Mouse (Mus musculus): ENCODE data around the gene Chst14. TPM values are rescaled to one million over a fixed set of nuclear protein-coding genes. Genes with fewer than 3 reads are reported as not detected.

Chst14 gene
- polyA plus RNA-seq, 1 experiment from 2014 or later = 13.8 TPM

GRCm38 (mm10) chr2:118899306-118899705 is 27.0 kb upstream of the Chst14 start:
- WGBS = 10% methylated on average over 7 of the region's 7 CpGs
- H3K27ac ChIP-seq = no peak overlapping the region
- H3K4me1 ChIP-seq = peaks cover 82% of the 10 kb centered on the region
- no peaks in the 10 kb centered on the region for H3K36me3 ChIP-seq (replicated peaks)
- H3K9me3 ChIP-seq = no peaks in the 10 kb centered on the region
- peaks cover 86% of the 10 kb centered on the region for H3K27me3 ChIP-seq (ENCODE audit: poor library complexity, severe bottlenecking)
- no peak overlapping the region for H3K4me3 ChIP-seq
- peak; percentile 22 for DNase-seq (ENCODE audit: extremely low spot score, low spot score)

DNA sequence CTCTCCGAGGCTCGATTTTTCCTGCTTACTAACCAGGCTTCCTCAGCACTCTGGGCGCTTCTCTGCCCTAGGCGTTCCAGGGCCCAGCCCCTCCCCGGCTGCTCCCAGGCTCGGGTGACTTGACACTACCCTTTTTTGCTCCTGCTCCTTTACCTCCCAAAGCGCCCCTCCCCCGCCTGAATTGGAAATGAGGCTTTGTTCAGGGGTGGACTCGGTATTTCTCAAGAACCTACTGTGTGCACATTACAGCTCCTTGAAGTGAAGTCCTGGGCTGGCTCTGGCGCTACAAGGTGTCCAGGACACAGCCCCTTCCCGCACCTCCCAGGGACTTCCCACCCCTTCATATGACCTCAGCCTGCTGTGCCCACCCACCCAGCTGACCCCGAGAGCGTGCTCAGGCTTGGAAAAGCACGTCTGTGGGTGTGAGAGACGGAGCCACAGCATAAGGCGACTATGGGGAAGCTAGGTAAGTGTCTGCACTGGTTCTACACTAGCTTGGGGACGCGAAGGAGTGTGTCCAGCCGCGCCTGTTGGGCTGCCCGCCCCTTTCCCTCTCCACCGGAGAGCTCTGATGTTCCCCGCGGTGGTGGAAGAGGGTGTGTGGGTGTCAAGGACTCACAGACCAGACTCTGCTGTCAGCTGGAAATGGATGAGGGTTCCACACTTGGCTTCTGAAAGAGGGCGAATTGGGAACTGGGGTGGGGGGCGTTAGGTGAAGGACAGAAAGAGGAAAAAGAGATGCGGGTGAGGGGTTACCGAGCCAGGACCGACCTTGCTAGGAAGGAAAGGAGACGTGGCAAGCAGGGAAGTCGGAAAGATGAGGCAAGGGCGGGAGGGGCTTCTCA is 26.1 kb upstream of the Chst14 start, which contains the start of gene Bahd1:
Gene Bahd1 (plus strand): TSS at position 397 of the 845 bp plus-strand sequence.
- H3K4me1 ChIP-seq = peaks cover 89% of the 10 kb centered on the region
- no peaks in the 10 kb centered on the region for H3K36me3 ChIP-seq (replicated peaks)
- H3K4me3 ChIP-seq = peak within 1 kb of the TSS; percentile 94
- no peaks in the 10 kb centered on the region for H3K9me3 ChIP-seq
- peaks cover 83% of the 10 kb centered on the region for H3K27me3 ChIP-seq (ENCODE audit: poor library complexity, severe bottlenecking)
- DNase-seq (ENCODE audit: extremely low spot score, low spot score) = peak; percentile 62
- under 1% methylated on average over 32 of the region's 32 CpGs for WGBS
- peak within 1 kb of the TSS; percentile 92 for H3K27ac ChIP-seq

GRCm38 (mm10) chr2:118900826-118901140 is 25.5 kb upstream of the Chst14 start:
- DNase-seq (ENCODE audit: extremely low spot score, low spot score) = no peak
- Histone ChIP-seq H3K36me3 (replicated peaks) (no peaks in the 10 kb centered on the region), H3K9me3 (no peaks in the 10 kb centered on the region), H3K27me3 (ENCODE audit: poor library complexity, severe bottlenecking) (peaks cover 77% of the 10 kb centered on the region), H3K4me3 (peak overlapping the region; percentile 94), H3K27ac (peak overlapping the region; percentile 92), H3K4me1 (peaks cover 95% of the 10 kb centered on the region)
- WGBS = 0% methylated on average over 11 of the region's 11 CpGs

DNA sequence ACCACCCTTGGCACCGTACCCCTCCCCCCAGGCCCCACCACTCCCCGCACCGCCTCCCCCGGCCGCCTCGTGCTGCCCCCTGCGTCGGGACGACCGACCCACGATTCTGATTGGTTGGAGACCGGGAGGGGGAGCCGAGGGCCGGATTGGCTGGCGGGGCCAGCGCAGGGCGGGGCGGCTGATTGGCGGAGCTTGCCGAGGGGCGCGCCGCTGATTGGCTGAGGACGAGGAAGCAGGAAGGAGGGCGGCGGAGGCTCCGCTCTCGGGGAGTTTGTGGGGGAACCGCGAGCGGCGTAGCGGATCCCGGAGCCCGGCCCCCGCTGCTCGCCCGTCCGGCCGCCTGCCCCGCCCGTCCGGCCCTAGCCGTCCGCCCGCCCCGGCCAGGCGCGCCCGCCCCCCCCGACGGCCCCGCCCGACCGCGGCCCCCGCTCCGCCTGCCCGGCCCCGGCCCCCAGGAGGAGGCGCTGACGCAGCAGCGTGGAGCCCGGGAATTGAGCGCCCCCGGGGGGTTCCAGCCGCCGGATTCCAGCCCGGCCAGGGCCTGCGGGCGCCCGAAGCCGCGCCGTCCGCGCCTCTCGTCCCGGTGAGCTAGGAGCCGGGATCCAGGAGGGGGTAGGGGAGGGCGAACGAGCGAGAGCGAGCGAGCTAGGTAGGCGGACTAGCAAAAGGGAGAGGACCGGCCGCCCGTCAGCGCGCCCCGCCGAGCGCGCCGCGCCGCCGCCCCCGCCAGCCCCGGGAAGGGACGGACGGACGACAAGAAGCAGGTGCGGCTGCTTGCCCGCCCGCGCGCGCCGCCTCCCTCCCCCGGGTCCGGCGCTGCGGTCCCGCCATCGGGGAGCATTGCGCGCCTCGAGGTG is 24.9 kb upstream of the Chst14 start:
- Histone ChIP-seq H3K9me3 (no peaks in the 10 kb centered on the region), H3K27ac (peak overlapping the region; percentile 92), H3K36me3 (replicated peaks) (no peaks in the 10 kb centered on the region), H3K4me3 (peak overlapping the region; percentile 94), H3K4me1 (peaks cover 95% of the 10 kb centered on the region), H3K27me3 (ENCODE audit: poor library complexity, severe bottlenecking) (peaks cover 71% of the 10 kb centered on the region)
- under 1% methylated on average over 93 of the region's 120 CpGs for WGBS
- peak; percentile 95 for DNase-seq (ENCODE audit: extremely low spot score, low spot score)

- under 1% methylated on average over 85 of the region's 106 CpGs for WGBS
- Histone ChIP-seq H3K36me3 (replicated peaks) (no peaks in the 10 kb centered on the region), H3K4me3 (peak overlapping the region; percentile 94), H3K4me1 (peaks cover 86% of the 10 kb centered on the region), H3K9me3 (no peaks in the 10 kb centered on the region), H3K27ac (peak overlapping the region; percentile 92), H3K27me3 (ENCODE audit: poor library complexity, severe bottlenecking) (peaks cover 62% of the 10 kb centered on the region)
- peak; percentile 65 for DNase-seq (ENCODE audit: extremely low spot score, low spot score)
These were observed 24.0 kb upstream of the Chst14 start for GRCm38 (mm10) chr2:118902051-118903025.

DNA sequence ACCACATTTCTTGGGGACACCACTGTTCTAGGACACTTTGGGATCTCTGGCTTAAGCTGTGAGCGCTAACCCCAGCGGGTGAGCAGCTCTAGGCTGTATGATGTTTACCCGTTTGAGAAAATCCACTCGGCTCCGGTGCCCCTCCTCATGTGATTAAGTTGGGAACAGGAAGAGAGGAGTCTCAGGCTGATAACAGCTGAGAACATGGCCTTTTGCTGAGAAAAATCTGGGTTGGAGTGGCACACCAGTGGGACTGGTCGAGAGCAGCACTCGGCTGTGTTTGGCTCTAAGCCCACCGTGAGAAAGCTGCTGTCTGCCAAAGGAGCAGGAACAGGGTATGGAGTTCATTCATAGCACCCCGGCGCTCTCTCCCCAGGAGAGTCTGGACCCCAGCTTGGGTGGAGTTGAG is 23.0 kb upstream of the Chst14 start:
- Histone ChIP-seq H3K36me3 (replicated peaks) (no peaks in the 10 kb centered on the region), H3K27ac (no peak overlapping the region), H3K27me3 (ENCODE audit: poor library complexity, severe bottlenecking) (peaks cover 52% of the 10 kb centered on the region), H3K9me3 (no peaks in the 10 kb centered on the region), H3K4me1 (peaks cover 76% of the 10 kb centered on the region), H3K4me3 (peak overlapping the region; percentile 94)
- WGBS = 8% methylated on average over 10 of the region's 10 CpGs
- DNase-seq (ENCODE audit: extremely low spot score, low spot score) = no peak

- DNase-seq (ENCODE audit: extremely low spot score, low spot score) = no peak
- peaks cover 73% of the 10 kb centered on the region for H3K4me1 ChIP-seq
- peaks cover 29% of the 10 kb centered on the region for H3K27me3 ChIP-seq (ENCODE audit: poor library complexity, severe bottlenecking)
- H3K4me3 ChIP-seq = no peak overlapping the region
- no peaks in the 10 kb centered on the region for H3K9me3 ChIP-seq
- no peaks in the 10 kb centered on the region for H3K36me3 ChIP-seq (replicated peaks)
- H3K27ac ChIP-seq = no peak overlapping the region
- 90% methylated on average over 7 of the region's 7 CpGs for WGBS
These were observed 20.7 kb upstream of the Chst14 start for GRCm38 (mm10) chr2:118905433-118906117.

GRCm38 (mm10) chr2:118906118-118906492 is 20.2 kb upstream of the Chst14 start:
- Histone ChIP-seq H3K4me1 (peaks cover 68% of the 10 kb centered on the region), H3K27me3 (ENCODE audit: poor library complexity, severe bottlenecking) (peaks cover 25% of the 10 kb centered on the region), H3K27ac (no peak overlapping the region), H3K9me3 (no peaks in the 10 kb centered on the region), H3K4me3 (no peak overlapping the region), H3K36me3 (replicated peaks) (no peaks in the 10 kb centered on the region)
- WGBS = 78% methylated on average over 5 of the region's 5 CpGs
- no peak for DNase-seq (ENCODE audit: extremely low spot score, low spot score)

- H3K36me3 ChIP-seq (replicated peaks) = no peaks in the 10 kb centered on the region
- H3K27me3 ChIP-seq (ENCODE audit: poor library complexity, severe bottlenecking) = peaks cover 22% of the 10 kb centered on the region
- WGBS = 94% methylated on average over 3 of the region's 3 CpGs
- H3K9me3 ChIP-seq = no peaks in the 10 kb centered on the region
- H3K4me3 ChIP-seq = no peak overlapping the region
- no peak for DNase-seq (ENCODE audit: extremely low spot score, low spot score)
- H3K4me1 ChIP-seq = peaks cover 70% of the 10 kb centered on the region
- H3K27ac ChIP-seq = no peak overlapping the region
These were observed 18.5 kb upstream of the Chst14 start for GRCm38 (mm10) chr2:118907781-118908180.

- no peak overlapping the region for H3K4me3 ChIP-seq
- 51% methylated on average over 1 of the region's 1 CpGs for WGBS
- no peaks in the 10 kb centered on the region for H3K9me3 ChIP-seq
- H3K27ac ChIP-seq = no peak overlapping the region
- no peaks in the 10 kb centered on the region for H3K36me3 ChIP-seq (replicated peaks)
- DNase-seq (ENCODE audit: extremely low spot score, low spot score) = no peak
- peaks cover 8% of the 10 kb centered on the region for H3K27me3 ChIP-seq (ENCODE audit: poor library complexity, severe bottlenecking)
- H3K4me1 ChIP-seq = peaks cover 70% of the 10 kb centered on the region
These were observed 17.1 kb upstream of the Chst14 start for GRCm38 (mm10) chr2:118909151-118909550.

DNA sequence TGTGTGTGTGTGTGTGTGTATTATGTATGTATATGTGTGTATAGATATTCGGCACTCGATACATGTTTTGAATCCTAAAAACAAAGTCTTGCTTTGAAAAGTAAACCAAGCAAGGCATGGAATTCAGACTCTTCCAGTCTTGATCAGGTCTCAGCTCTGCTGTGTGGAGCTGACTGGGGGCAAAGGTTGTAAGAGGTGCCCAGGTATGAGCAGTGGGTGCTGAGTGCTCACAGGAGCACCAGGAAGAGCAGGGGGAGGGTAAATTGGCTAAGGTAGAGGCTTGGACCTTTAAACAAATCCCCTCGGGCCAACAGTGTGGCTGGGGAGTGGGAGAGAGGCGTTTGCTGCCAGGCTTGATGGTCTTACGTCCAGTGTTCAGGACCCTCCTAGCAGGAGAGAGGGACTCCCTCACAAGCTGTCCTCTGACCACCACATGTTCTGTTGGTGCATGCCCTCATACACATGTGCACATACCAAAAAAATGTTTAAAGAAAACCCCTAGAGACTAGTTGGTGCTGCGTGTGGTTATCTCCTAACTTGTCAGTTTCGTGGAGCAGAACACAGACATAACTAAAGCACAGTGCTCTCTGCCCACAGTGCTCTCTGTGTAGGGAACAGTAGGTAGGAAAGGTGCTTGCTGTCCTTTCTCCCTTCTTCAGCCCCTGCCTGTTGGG is 15.6 kb upstream of the Chst14 start:
- WGBS = 78% methylated on average over 7 of the region's 7 CpGs
- peaks cover under 1% of the 10 kb centered on the region for H3K36me3 ChIP-seq (replicated peaks)
- H3K27me3 ChIP-seq (ENCODE audit: poor library complexity, severe bottlenecking) = no peaks in the 10 kb centered on the region
- DNase-seq (ENCODE audit: extremely low spot score, low spot score) = no peak
- H3K4me1 ChIP-seq = peaks cover 68% of the 10 kb centered on the region
- H3K27ac ChIP-seq = no peak overlapping the region
- no peak overlapping the region for H3K4me3 ChIP-seq
- H3K9me3 ChIP-seq = no peaks in the 10 kb centered on the region

Measured in forebrain, embryonic 10.5 days (tissue).